Comparison of ENCODE assay signal across 8 mouse cellular contexts in genomic region chrX:49470287-49471054, GRCm38 (mm10). TPM values are rescaled to one million over a fixed set of nuclear protein-coding genes. Genes with fewer than 3 reads are reported as not detected.
DNase-seq lines count a peak whose midpoint lies in the region; ATAC-seq lines count a peak whose summit lies in the region.

No protein-coding gene starts in this region.

- H3K27me3 ChIP-seq in embryonic facial prominence, embryonic 13.5 days = peaks cover 19% of the 10 kb centered on the region
- no peaks in the 10 kb centered on the region for H3K27me3 ChIP-seq in limb, embryonic 11.5 days (ENCODE audit: control insufficient read depth, insufficient read depth, low read length)

- H3K9me3 ChIP-seq in embryonic facial prominence, embryonic 13.5 days = no peaks in the 10 kb centered on the region
- H3K9me3 ChIP-seq in limb, embryonic 11.5 days (ENCODE audit: control insufficient read depth, low read length) = no peaks in the 10 kb centered on the region

- DNase-seq in kidney, postnatal 10 days = peak; percentile 7
- DNase-seq in kidney, adult 18-20 months = no peak
- DNase-seq in limb, embryonic 11.5 days (ENCODE audit: low spot score) = peak; percentile 44
- DNase-seq in retina, embryonic 14.5 days (ENCODE audit: low spot score) = peak; percentile 22
- DNase-seq in thymus, postnatal 0 days (ENCODE audit: low spot score) = no peak
- no peak for DNase-seq in cerebellum, postnatal 4 days (ENCODE audit: low spot score in 2 of 2)
- DNase-seq in spleen, postnatal 36 days (ENCODE audit: low spot score in 2 of 2) = no peak

- peak overlapping the region; percentile 40 for H3K4me3 ChIP-seq in embryonic facial prominence, embryonic 13.5 days
- peak overlapping the region; percentile 27 for H3K4me3 ChIP-seq in limb, embryonic 11.5 days (ENCODE audit: low read depth, low read length)

- 0 out of 2 replicates have a peak, but pooled peaks have one; percentile 43 for ATAC-seq in embryonic facial prominence, embryonic 13.5 days (ENCODE audit: insufficient number of reproducible peaks, insufficient read depth, low FRiP score, low TSS enrichment, low read depth)
- ATAC-seq in limb, embryonic 11.5 days (ENCODE audit: insufficient number of reproducible peaks, low FRiP score, low TSS enrichment, low read depth) = peak; percentile 47; the same call in 1 of the 2 replicates

- H3K4me1 ChIP-seq in embryonic facial prominence, embryonic 13.5 days = no peaks in the 10 kb centered on the region
- no peaks in the 10 kb centered on the region for H3K4me1 ChIP-seq in limb, embryonic 11.5 days (ENCODE audit: control insufficient read depth, insufficient read depth, low read length)

- H3K36me3 ChIP-seq in embryonic facial prominence, embryonic 13.5 days = no peaks in the 10 kb centered on the region
- H3K36me3 ChIP-seq in limb, embryonic 11.5 days (ENCODE audit: control insufficient read depth, insufficient read depth, low read length) = no peaks in the 10 kb centered on the region

- peak overlapping the region; percentile 61 for H3K4me2 ChIP-seq in embryonic facial prominence, embryonic 13.5 days
- H3K4me2 ChIP-seq in limb, embryonic 11.5 days (ENCODE audit: low read depth, severe bottlenecking) = peak overlapping the region; percentile 55

- no peak overlapping the region for H3K9ac ChIP-seq in embryonic facial prominence, embryonic 13.5 days
- H3K9ac ChIP-seq in limb, embryonic 11.5 days (ENCODE audit: low read length) = no peak overlapping the region

- no peak overlapping the region for H3K27ac ChIP-seq in embryonic facial prominence, embryonic 13.5 days
- no peak overlapping the region for H3K27ac ChIP-seq in limb, embryonic 11.5 days (replicated peaks; ENCODE audit: low read depth, low read length)

- 27% methylated on average over 34 of the region's 34 CpGs for WGBS in embryonic facial prominence, embryonic 13.5 days
- WGBS in limb, embryonic 11.5 days = 18% methylated on average over 34 of the region's 34 CpGs

RNA-seq across cellular contexts. Expression of gene Arhgap36, which starts 6.7 kb away (rescaled TPM):
- polyA plus RNA-seq in embryonic facial prominence, embryonic 13.5 days (2015; fragmentation: Nextera tagmentation; extraction: Ambion mirVana) = 0.65 and 1.0 TPM in 2 replicates
- 0.67 and 1.3 TPM in 2 replicates for polyA plus RNA-seq in limb, embryonic 11.5 days (2014; fragmentation: Nextera tagmentation; extraction: Ambion mirVana)
- polyA plus RNA-seq in thymus, postnatal 0 days (2015; fragmentation: Nextera tagmentation; extraction: Ambion mirVana) = 0.12 TPM in 2 replicates

Comparison
In these comparisons a context has a peak if more than half of its experiments do, and no peak if none do; other contexts are left out.
1. DNase-seq: peak in kidney, postnatal 10 days (single experiment), limb, embryonic 11.5 days (single experiment) and retina, embryonic 14.5 days (single experiment); none in kidney, adult 18-20 months (single experiment), thymus, postnatal 0 days (single experiment), cerebellum, postnatal 4 days (0 of 2) and spleen, postnatal 36 days (0 of 2).